Mouse (Mus musculus): ENCODE measurements around the gene Adgrv1. TPM values are rescaled to one million over a fixed set of nuclear protein-coding genes. Genes with fewer than 3 reads are reported as not detected.
"Not testable (repeated sequence)": the region's sequence is repeated elsewhere in the genome, so short reads cannot be mapped to it uniquely, and the experiment has no call there.

Adgrv1 gene
- polyA plus RNA-seq, 1 experiment, result 0.08 TPM

DNA sequence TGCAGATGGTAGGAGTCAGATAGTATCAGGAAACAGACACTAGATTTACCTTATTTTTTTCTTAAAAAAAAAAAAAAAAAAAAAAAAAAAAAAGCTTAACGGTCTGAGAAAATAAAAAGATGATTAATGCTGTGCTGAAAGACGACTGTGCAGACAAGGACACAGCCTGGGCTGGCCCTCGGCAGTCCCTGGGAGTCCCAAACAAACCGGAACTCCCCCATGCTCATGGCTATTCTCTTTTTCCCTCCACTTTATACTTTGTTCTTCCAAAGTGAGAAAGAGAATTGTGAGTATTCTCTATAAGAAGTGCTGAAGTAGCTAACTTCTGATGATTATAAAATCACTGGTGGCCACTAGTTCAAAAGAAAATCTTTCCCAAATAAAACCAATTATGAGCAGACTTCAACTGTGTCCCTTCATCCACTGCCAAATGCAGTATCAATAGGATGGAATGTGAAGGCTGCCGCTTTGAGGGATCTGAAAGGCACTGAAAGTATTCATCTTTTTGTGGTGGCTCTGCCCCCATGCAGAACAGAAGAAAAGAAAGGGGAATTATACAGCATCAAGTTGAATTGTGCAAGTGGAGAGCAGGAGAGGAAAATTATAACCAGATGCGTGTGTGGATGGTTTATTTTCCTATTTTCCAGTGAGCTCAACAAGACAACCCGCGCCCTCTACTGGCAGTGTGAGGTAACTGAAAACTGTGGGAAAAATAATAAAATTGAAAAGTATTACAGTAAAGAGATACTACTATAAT is 8.5 kb upstream of the Adgrv1 start:
- Histone ChIP-seq H3K27ac (ENCODE audit: insufficient read depth, low read depth, low read length) (no peak overlapping the region), H3K27me3 (ENCODE audit: control insufficient read depth, insufficient read depth, low read length) (no peaks in the 10 kb centered on the region), H3K36me3 (ENCODE audit: control insufficient read depth, insufficient read depth, low read length) (no peaks in the 10 kb centered on the region), H3K4me1 (ENCODE audit: control insufficient read depth, insufficient read depth, insufficient read length, low read length) (peaks cover 4% of the 10 kb centered on the region; the same call in 1 of the 2 replicates), H3K4me3 (ENCODE audit: low read depth, low read length) (no peak overlapping the region)
- TF ChIP-seq CTCF (IDR thresholded peaks at IDR 0.05; ENCODE audit: extremely low read depth, insufficient read length, insufficient replicate concordance, low read depth, low read length) (no peak), POLR2A (IDR thresholded peaks at IDR 0.05; ENCODE audit: low read depth, low read length) (no peak)
- WGBS, result 15% methylated on average over 8 of the region's 8 CpGs

- WGBS, result 21% methylated on average over 6 of the region's 6 CpGs
- no peak overlapping the region for H3K27ac ChIP-seq (ENCODE audit: insufficient read depth, low read depth, low read length)
- no peaks in the 10 kb centered on the region for H3K27me3 ChIP-seq (ENCODE audit: control insufficient read depth, insufficient read depth, low read length)
- peaks cover 4% of the 10 kb centered on the region; the same call in 1 of the 2 replicates for H3K4me1 ChIP-seq (ENCODE audit: control insufficient read depth, insufficient read depth, insufficient read length, low read length)
- H3K36me3 ChIP-seq (ENCODE audit: control insufficient read depth, insufficient read depth, low read length), result no peaks in the 10 kb centered on the region
- no peak for TF ChIP-seq CTCF (IDR thresholded peaks at IDR 0.05; ENCODE audit: extremely low read depth, insufficient read length, insufficient replicate concordance, low read depth, low read length)
- TF ChIP-seq POLR2A (IDR thresholded peaks at IDR 0.05; ENCODE audit: low read depth, low read length), result no peak
- H3K4me3 ChIP-seq (ENCODE audit: low read depth, low read length), result no peak overlapping the region
Observed at GRCm38 (mm10) chr13:81640881-81641280, 7.9 kb upstream of the Adgrv1 start.

GRCm38 (mm10) chr13:81639624-81640023 is 6.7 kb upstream of the Adgrv1 start:
- 59% methylated on average over 4 of the region's 4 CpGs for WGBS
- Histone ChIP-seq H3K4me3 (ENCODE audit: low read depth, low read length) (no peak overlapping the region), H3K4me1 (ENCODE audit: control insufficient read depth, insufficient read depth, insufficient read length, low read length) (no peaks in the 10 kb centered on the region), H3K27ac (ENCODE audit: insufficient read depth, low read depth, low read length) (no peak overlapping the region), H3K36me3 (ENCODE audit: control insufficient read depth, insufficient read depth, low read length) (no peaks in the 10 kb centered on the region), H3K27me3 (ENCODE audit: control insufficient read depth, insufficient read depth, low read length) (no peaks in the 10 kb centered on the region)
- TF ChIP-seq POLR2A (IDR thresholded peaks at IDR 0.05; ENCODE audit: low read depth, low read length), result no peak
- no peak for TF ChIP-seq CTCF (IDR thresholded peaks at IDR 0.05; ENCODE audit: extremely low read depth, insufficient read length, insufficient replicate concordance, low read depth, low read length)

- Histone ChIP-seq H3K27ac (ENCODE audit: insufficient read depth, low read depth, low read length) (no peak overlapping the region), H3K27me3 (ENCODE audit: control insufficient read depth, insufficient read depth, low read length) (peaks cover 9% of the 10 kb centered on the region), H3K36me3 (ENCODE audit: control insufficient read depth, insufficient read depth, low read length) (no peaks in the 10 kb centered on the region), H3K4me3 (ENCODE audit: low read depth, low read length) (no peak overlapping the region), H3K4me1 (ENCODE audit: control insufficient read depth, insufficient read depth, insufficient read length, low read length) (peaks cover 6% of the 10 kb centered on the region; the same call in 1 of the 2 replicates)
- TF ChIP-seq POLR2A (IDR thresholded peaks at IDR 0.05; ENCODE audit: low read depth, low read length), result no peak
- TF ChIP-seq CTCF (IDR thresholded peaks at IDR 0.05; ENCODE audit: extremely low read depth, insufficient read length, insufficient replicate concordance, low read depth, low read length), result no peak
- WGBS, result 77% methylated on average over 5 of the region's 5 CpGs
Observed at GRCm38 (mm10) chr13:81630566-81630965, 2.4 kb downstream of the Adgrv1 start.

- peaks cover 9% of the 10 kb centered on the region for H3K27me3 ChIP-seq (ENCODE audit: control insufficient read depth, insufficient read depth, low read length)
- H3K36me3 ChIP-seq (ENCODE audit: control insufficient read depth, insufficient read depth, low read length), result no peaks in the 10 kb centered on the region
- TF ChIP-seq POLR2A (IDR thresholded peaks at IDR 0.05; ENCODE audit: low read depth, low read length) (no peak), CTCF (IDR thresholded peaks at IDR 0.05; ENCODE audit: extremely low read depth, insufficient read length, insufficient replicate concordance, low read depth, low read length) (no peak)
- no peak overlapping the region for H3K4me3 ChIP-seq (ENCODE audit: low read depth, low read length)
- WGBS, result 70% methylated on average over 3 of the region's 3 CpGs
- H3K4me1 ChIP-seq (ENCODE audit: control insufficient read depth, insufficient read depth, insufficient read length, low read length), result peaks cover 6% of the 10 kb centered on the region; the same call in 1 of the 2 replicates
- H3K27ac ChIP-seq (ENCODE audit: insufficient read depth, low read depth, low read length), result no peak overlapping the region
Observed at GRCm38 (mm10) chr13:81629395-81629794, 3.6 kb downstream of the Adgrv1 start.

- Histone ChIP-seq H3K27ac (ENCODE audit: insufficient read depth, low read depth, low read length) (no peak overlapping the region), H3K36me3 (ENCODE audit: control insufficient read depth, insufficient read depth, low read length) (no peaks in the 10 kb centered on the region), H3K4me1 (ENCODE audit: control insufficient read depth, insufficient read depth, insufficient read length, low read length) (peaks cover 6% of the 10 kb centered on the region; the same call in 1 of the 2 replicates), H3K27me3 (ENCODE audit: control insufficient read depth, insufficient read depth, low read length) (peaks cover 9% of the 10 kb centered on the region), H3K4me3 (ENCODE audit: low read depth, low read length) (no peak overlapping the region)
- TF ChIP-seq POLR2A (IDR thresholded peaks at IDR 0.05; ENCODE audit: low read depth, low read length) (no peak), CTCF (IDR thresholded peaks at IDR 0.05; ENCODE audit: extremely low read depth, insufficient read length, insufficient replicate concordance, low read depth, low read length) (no peak)
- 62% methylated on average over 2 of the region's 2 CpGs for WGBS
Observed at GRCm38 (mm10) chr13:81628631-81629190, 4.2 kb downstream of the Adgrv1 start.

DNA sequence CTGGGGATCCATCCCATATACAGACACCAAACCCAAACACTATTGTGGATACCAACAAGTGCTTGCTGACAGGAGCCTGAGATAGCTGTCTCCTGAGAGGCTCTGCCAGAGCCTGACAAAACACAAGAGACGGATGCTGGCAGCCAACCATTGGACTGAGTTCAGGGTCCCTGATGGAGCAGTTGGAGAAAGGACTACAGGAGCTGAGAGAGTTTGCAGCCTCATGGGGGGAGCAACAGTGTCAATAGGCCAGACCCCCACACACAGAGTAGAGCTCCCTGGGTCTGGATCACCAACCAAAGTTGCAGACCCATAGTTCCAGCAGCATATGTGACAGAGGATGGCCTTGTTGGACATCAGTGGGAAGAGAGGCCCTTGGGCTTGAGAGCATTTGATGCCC is 5.1 kb downstream of the Adgrv1 start:
- not testable (repeated sequence) for H3K4me1 ChIP-seq (ENCODE audit: control insufficient read depth, insufficient read depth, insufficient read length, low read length); H3K36me3 ChIP-seq (ENCODE audit: control insufficient read depth, insufficient read depth, low read length); H3K27ac ChIP-seq (ENCODE audit: insufficient read depth, low read depth, low read length); H3K27me3 ChIP-seq (ENCODE audit: control insufficient read depth, insufficient read depth, low read length); H3K4me3 ChIP-seq (ENCODE audit: low read depth, low read length)
- WGBS, result 72% methylated on average over 1 of the region's 1 CpGs
